Mouse (Mus musculus): Measurements from ENCODE around the gene Sec11a. TPM values are rescaled to one million over a fixed set of nuclear protein-coding genes. Genes with fewer than 3 reads are reported as not detected.
A peak's percentile ranks its signal among the peaks of the same experiment; 100 is the strongest.
"Not testable (repeated sequence)": the region's sequence is repeated elsewhere in the genome, so short reads cannot be mapped to it uniquely, and the experiment has no call there.

Sec11a gene
- polyA plus RNA-seq, 1 experiment from 2014 or later = 123 TPM

- H3K4me1 ChIP-seq = peaks cover 62% of the 10 kb centered on the region
These were observed 39.0 kb upstream of the Sec11a start for GRCm38 (mm10) chr7:80986458-80987187.

GRCm38 (mm10) chr7:80980566-80980965 lies 33.0 kb upstream of the Sec11a start:
- H3K4me2 ChIP-seq = no peak overlapping the region
- peaks cover 5% of the 10 kb centered on the region for H3K4me1 ChIP-seq
- H3K27ac ChIP-seq = no peak overlapping the region
- no peak overlapping the region for H3K9ac ChIP-seq
- ATAC-seq = no peak
- WGBS (ENCODE audit: insufficient replicate concordance) = 82% methylated on average over 11 of the region's 11 CpGs
- H3K36me3 ChIP-seq = no peaks in the 10 kb centered on the region
- no peak overlapping the region for H3K4me3 ChIP-seq
- no peaks in the 10 kb centered on the region for H3K27me3 ChIP-seq (replicated peaks)
- H3K9me3 ChIP-seq (replicated peaks) = no peaks in the 10 kb centered on the region

More at GRCm38 (mm10) chr7:80986458-80987187, 39.0 kb upstream of the Sec11a start:
- H3K36me3 ChIP-seq = no peaks in the 10 kb centered on the region
- H3K9ac ChIP-seq = peak overlapping the region; percentile 13
- H3K4me3 ChIP-seq = no peak overlapping the region
- ATAC-seq = peak; percentile 69
- no peaks in the 10 kb centered on the region for H3K27me3 ChIP-seq (replicated peaks)
- H3K27ac ChIP-seq = peak overlapping the region; percentile 75
- 4% methylated on average over 6 of the region's 6 CpGs for WGBS (ENCODE audit: insufficient replicate concordance)
- no peaks in the 10 kb centered on the region for H3K9me3 ChIP-seq (replicated peaks)
- peak overlapping the region; percentile 48 for H3K4me2 ChIP-seq

- H3K9me3 ChIP-seq (replicated peaks); H3K9ac ChIP-seq; H3K27me3 ChIP-seq (replicated peaks); H3K4me1 ChIP-seq; H3K36me3 ChIP-seq; H3K4me2 ChIP-seq; H3K27ac ChIP-seq; H3K4me3 ChIP-seq; ATAC-seq: not testable (repeated sequence)
- WGBS (ENCODE audit: insufficient replicate concordance) = 32% methylated on average over 3 of the region's 3 CpGs
These were observed 26.0 kb upstream of the Sec11a start for GRCm38 (mm10) chr7:80973638-80974015.

- WGBS (ENCODE audit: insufficient replicate concordance) = 62% methylated on average over 4 of the region's 4 CpGs
- not testable (repeated sequence) for H3K36me3 ChIP-seq; H3K27ac ChIP-seq; H3K9me3 ChIP-seq (replicated peaks); H3K9ac ChIP-seq; H3K4me1 ChIP-seq; H3K27me3 ChIP-seq (replicated peaks); H3K4me3 ChIP-seq; ATAC-seq; H3K4me2 ChIP-seq
These were observed 25.5 kb upstream of the Sec11a start for GRCm38 (mm10) chr7:80972920-80973637.

- Histone ChIP-seq H3K4me3 (no peak overlapping the region), H3K27ac (no peak overlapping the region), H3K27me3 (replicated peaks) (no peaks in the 10 kb centered on the region), H3K36me3 (no peaks in the 10 kb centered on the region), H3K4me1 (no peaks in the 10 kb centered on the region), H3K9me3 (replicated peaks) (peaks cover 6% of the 10 kb centered on the region; the same call in 1 of the 2 replicates), H3K9ac (no peak overlapping the region), H3K4me2 (no peak overlapping the region)
- WGBS (ENCODE audit: insufficient replicate concordance) = 75% methylated on average over 5 of the region's 5 CpGs
- no peak for ATAC-seq
These were observed 24.5 kb upstream of the Sec11a start for GRCm38 (mm10) chr7:80972082-80972481.

GRCm38 (mm10) chr7:80971419-80971818 lies 23.8 kb upstream of the Sec11a start:
- H3K27ac ChIP-seq = no peak overlapping the region
- H3K36me3 ChIP-seq = no peaks in the 10 kb centered on the region
- peaks cover 6% of the 10 kb centered on the region; the same call in 1 of the 2 replicates for H3K9me3 ChIP-seq (replicated peaks)
- no peaks in the 10 kb centered on the region for H3K4me1 ChIP-seq
- 64% methylated on average over 2 of the region's 2 CpGs for WGBS (ENCODE audit: insufficient replicate concordance)
- no peak overlapping the region for H3K9ac ChIP-seq
- ATAC-seq = no peak
- H3K4me3 ChIP-seq = no peak overlapping the region
- no peaks in the 10 kb centered on the region for H3K27me3 ChIP-seq (replicated peaks)
- no peak overlapping the region for H3K4me2 ChIP-seq

- H3K36me3 ChIP-seq = no peaks in the 10 kb centered on the region
- H3K4me2 ChIP-seq = no peak overlapping the region
- ATAC-seq = no peak
- H3K4me1 ChIP-seq = no peaks in the 10 kb centered on the region
- 58% methylated on average over 3 of the region's 3 CpGs for WGBS (ENCODE audit: insufficient replicate concordance)
- H3K9ac ChIP-seq = no peak overlapping the region
- H3K27ac ChIP-seq = no peak overlapping the region
- peaks cover 6% of the 10 kb centered on the region; the same call in 1 of the 2 replicates for H3K9me3 ChIP-seq (replicated peaks)
- no peaks in the 10 kb centered on the region for H3K27me3 ChIP-seq (replicated peaks)
- no peak overlapping the region for H3K4me3 ChIP-seq
These were observed 23.3 kb upstream of the Sec11a start for GRCm38 (mm10) chr7:80970913-80971312.

- Histone ChIP-seq H3K4me1 (peaks cover 14% of the 10 kb centered on the region), H3K9ac (no peak overlapping the region), H3K4me3 (no peak overlapping the region), H3K36me3 (no peaks in the 10 kb centered on the region), H3K9me3 (replicated peaks) (no peaks in the 10 kb centered on the region), H3K27me3 (replicated peaks) (no peaks in the 10 kb centered on the region; the same call in 1 of the 2 replicates), H3K27ac (no peak overlapping the region), H3K4me2 (no peak overlapping the region)
- 73% methylated on average over 6 of the region's 6 CpGs for WGBS (ENCODE audit: insufficient replicate concordance)
- ATAC-seq = no peak
These were observed 15.2 kb upstream of the Sec11a start for GRCm38 (mm10) chr7:80962799-80963198.

GRCm38 (mm10) chr7:80959003-80959402 lies 11.4 kb upstream of the Sec11a start:
- Histone ChIP-seq H3K36me3 (no peaks in the 10 kb centered on the region), H3K4me1 (peaks cover 14% of the 10 kb centered on the region), H3K9ac (no peak overlapping the region), H3K4me2 (peak overlapping the region; percentile 9; the same call in 1 of the 2 replicates), H3K4me3 (no peak overlapping the region), H3K9me3 (replicated peaks) (no peaks in the 10 kb centered on the region), H3K27me3 (replicated peaks) (no peaks in the 10 kb centered on the region; the same call in 1 of the 2 replicates), H3K27ac (no peak overlapping the region)
- WGBS (ENCODE audit: insufficient replicate concordance) = 21% methylated on average over 3 of the region's 3 CpGs
- peak; percentile 85 for ATAC-seq

- H3K27ac ChIP-seq = no peak overlapping the region
- WGBS (ENCODE audit: insufficient replicate concordance) = 70% methylated on average over 2 of the region's 2 CpGs
- H3K4me3 ChIP-seq = no peak overlapping the region
- H3K9me3 ChIP-seq (replicated peaks) = no peaks in the 10 kb centered on the region
- H3K27me3 ChIP-seq (replicated peaks) = no peaks in the 10 kb centered on the region; the same call in 1 of the 2 replicates
- ATAC-seq = no peak
- H3K36me3 ChIP-seq = no peaks in the 10 kb centered on the region
- H3K9ac ChIP-seq = no peak overlapping the region
- H3K4me2 ChIP-seq = no peak overlapping the region
- H3K4me1 ChIP-seq = peaks cover 14% of the 10 kb centered on the region
These were observed 9.3 kb upstream of the Sec11a start for GRCm38 (mm10) chr7:80956891-80957290.

- Histone ChIP-seq H3K4me2 (no peak overlapping the region), H3K9ac (no peak overlapping the region), H3K36me3 (no peaks in the 10 kb centered on the region), H3K4me1 (peaks cover 5% of the 10 kb centered on the region), H3K27ac (no peak overlapping the region), H3K27me3 (replicated peaks) (peaks cover 10% of the 10 kb centered on the region; the same call in 1 of the 2 replicates), H3K9me3 (replicated peaks) (no peaks in the 10 kb centered on the region), H3K4me3 (no peak overlapping the region)
- no peak for ATAC-seq
- WGBS (ENCODE audit: insufficient replicate concordance) = 60% methylated on average over 2 of the region's 2 CpGs
These were observed 6.7 kb upstream of the Sec11a start for GRCm38 (mm10) chr7:80954251-80954650.

GRCm38 (mm10) chr7:80952140-80952539 lies 4.6 kb upstream of the Sec11a start:
- Histone ChIP-seq H3K4me2 (no peak overlapping the region), H3K4me1 (peaks cover 6% of the 10 kb centered on the region; the same call in 1 of the 2 replicates), H3K9me3 (replicated peaks) (no peaks in the 10 kb centered on the region), H3K9ac (no peak overlapping the region), H3K27ac (no peak overlapping the region), H3K36me3 (no peaks in the 10 kb centered on the region), H3K27me3 (replicated peaks) (peaks cover 10% of the 10 kb centered on the region; the same call in 1 of the 2 replicates), H3K4me3 (no peak overlapping the region)
- 49% methylated on average over 3 of the region's 3 CpGs for WGBS (ENCODE audit: insufficient replicate concordance)
- ATAC-seq = no peak
